Mouse (Mus musculus) Patski (cell line): ENCODE results near the gene 1700067P10Rik. TPM values are rescaled to one million over a fixed set of nuclear protein-coding genes. Genes with fewer than 3 reads are reported as not detected.

ENCODE experiments used
- ATAC-seq: fragments of 100-300 bp; one replicate; pipeline ENCODE4 v1.8.0; 2021
- CTCF ChIA-PET: fragments of 350-600 bp; sonication (Branson Sonifier 250); formaldehyde crosslinking; loops from one replicate; lab custom pipeline; 2022; ENCODE audit warnings: inconsistent platforms; lab: Charles Lee
- POLR2A ChIA-PET: fragments of 350-600 bp; sonication (Branson Sonifier 250); formaldehyde crosslinking; loops from one replicate; lab custom pipeline; 2022; ENCODE audit warnings: antibody characterized with exemption, inconsistent platforms; lab: Charles Lee
- DNase-seq: peaks from one replicate; pipeline ENCODE4 v3.0.0-alpha.2; 2011; ENCODE audit warnings: low read depth, low spot score
- H3K27me3 ChIP-seq: fragments of 371-371 bp; one replicate; pipeline ENCODE4 v1.5.1; 2021
- CTCF ChIP-seq: fragments of 100-300 bp; IDR thresholded peaks from one replicate; pipeline ENCODE4 v1.5.1; 2021
- in situ Hi-C: fragments of 300-500 bp; cut with MboI; formaldehyde crosslinking; loops from 3 replicates; pipeline ENCODE4 v1.11.1; 2018; ENCODE audit warnings: low pct_unique_long_range_greater_than_20kb, mixed read lengths
- polyA plus RNA-seq: library from polyadenylated mRNA; unstranded; gene quantifications from one replicate; pipeline ENCODE4 v1.2.3, GENCODE M21; 2021

The 1700067P10Rik gene
- polyA plus RNA-seq, 1 experiment from 2014 or later: not detected

- ATAC-seq (no peak), DNase-seq (no peak)
- in situ Hi-C loops: no loop called here
- ChIA-PET POLR2A (no interaction called here), CTCF (no interaction called here)
- no peak for TF ChIP-seq CTCF
- peaks cover 29% of the 10 kb centered on the region for H3K27me3 ChIP-seq
Observed at GRCm38 (mm10) chr17:48064196-48064843, 24.8 kb upstream of the 1700067P10Rik start.

DNA sequence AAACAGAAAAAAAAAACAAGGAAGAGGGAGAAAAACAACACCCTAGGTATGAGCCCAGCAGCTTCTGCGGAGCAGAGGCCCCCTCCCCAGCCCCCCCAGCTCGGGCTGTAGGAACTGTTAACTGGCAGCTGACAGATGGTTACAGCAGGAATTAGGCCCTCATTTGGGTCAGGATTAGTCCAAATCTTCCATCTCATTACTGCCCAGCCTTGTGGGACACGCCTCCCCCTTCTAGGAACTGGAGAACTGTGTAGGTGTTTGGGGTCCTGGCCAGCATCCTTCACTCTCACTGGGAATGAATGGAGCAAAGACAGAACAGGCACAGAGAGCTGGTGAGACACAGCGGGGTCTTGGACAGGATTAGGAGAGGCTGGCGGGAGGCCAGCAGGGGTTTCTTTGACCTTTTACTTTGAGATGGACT, 24.0 kb upstream of the 1700067P10Rik start:
- no peak for TF ChIP-seq CTCF
- in situ Hi-C loops: no loop called here
- H3K27me3 ChIP-seq: peaks cover 24% of the 10 kb centered on the region
- ATAC-seq: no peak
- POLR2A ChIA-PET: no interaction called here
- no peak for DNase-seq
- CTCF ChIA-PET: no interaction called here

- ChIA-PET CTCF (no interaction called here), POLR2A (no interaction called here)
- H3K27me3 ChIP-seq: peaks cover 13% of the 10 kb centered on the region
- ATAC-seq (no peak), DNase-seq (no peak)
- no peak for TF ChIP-seq CTCF
- in situ Hi-C loops: no loop called here
Observed at GRCm38 (mm10) chr17:48067083-48067614, 22.0 kb upstream of the 1700067P10Rik start.

DNA sequence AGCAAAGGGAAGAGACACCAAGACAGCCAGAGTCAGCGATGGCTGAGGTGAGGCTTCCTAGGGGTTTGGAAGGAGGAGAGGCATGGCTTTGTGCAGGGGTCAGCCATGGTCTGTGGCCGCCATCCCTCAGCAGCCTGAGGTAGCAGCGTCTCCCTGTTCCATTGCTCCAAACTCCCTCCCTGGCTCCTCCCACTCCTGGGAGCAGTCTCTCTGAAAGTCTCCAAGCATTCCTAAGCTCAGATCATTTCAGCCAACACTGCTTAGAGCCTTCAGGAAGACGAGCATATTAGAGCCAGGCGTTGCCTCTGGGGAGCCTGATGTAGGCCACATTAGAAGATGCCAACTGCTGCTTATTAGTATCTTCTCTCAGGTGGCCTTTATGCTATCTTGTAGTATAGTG, 21.4 kb upstream of the 1700067P10Rik start:
- ATAC-seq (no peak), DNase-seq (no peak)
- TF ChIP-seq CTCF: no peak
- H3K27me3 ChIP-seq: peaks cover 13% of the 10 kb centered on the region
- in situ Hi-C loops: no loop called here
- CTCF ChIA-PET: no interaction called here
- POLR2A ChIA-PET: no interaction called here

DNA sequence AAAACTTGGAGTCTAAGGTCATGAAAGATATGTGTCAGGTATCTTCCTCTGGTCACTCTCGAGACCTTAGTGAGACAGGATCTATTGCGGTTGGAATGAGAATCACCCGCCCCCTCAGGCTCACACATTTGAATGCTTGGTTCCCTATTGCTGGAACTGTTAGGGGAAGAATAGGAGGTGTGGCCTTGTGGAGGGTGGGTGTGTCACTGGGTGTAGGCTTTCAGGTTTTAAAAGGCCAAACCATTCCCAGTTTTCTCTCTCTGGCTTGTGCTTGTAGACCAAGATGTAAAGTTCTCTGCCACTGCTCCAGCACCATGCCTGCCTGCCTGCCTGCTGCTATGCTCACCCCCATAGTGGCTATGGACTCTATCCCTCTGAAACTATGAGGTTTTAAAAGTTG, 8.5 kb upstream of the 1700067P10Rik start:
- in situ Hi-C loops: no loop called here
- ChIA-PET POLR2A (no interaction called here), CTCF (interaction anchor here (1.0 kb wide), 1 partner anchor 11 kb away, joined by 3 read pairs; no protein-coding TSS in a partner anchor)
- H3K27me3 ChIP-seq: peaks cover 9% of the 10 kb centered on the region
- no peak for ATAC-seq
- DNase-seq: no peak
- no peak for TF ChIP-seq CTCF

GRCm38 (mm10) chr17:48089446-48089845, 327 bp downstream of the 1700067P10Rik start:
- ATAC-seq: no peak
- no peak for DNase-seq
- TF ChIP-seq CTCF: no peak
- POLR2A ChIA-PET: no interaction called here
- peaks cover 6% of the 10 kb centered on the region for H3K27me3 ChIP-seq
- in situ Hi-C loops: no loop called here
- CTCF ChIA-PET: no interaction called here

DNA sequence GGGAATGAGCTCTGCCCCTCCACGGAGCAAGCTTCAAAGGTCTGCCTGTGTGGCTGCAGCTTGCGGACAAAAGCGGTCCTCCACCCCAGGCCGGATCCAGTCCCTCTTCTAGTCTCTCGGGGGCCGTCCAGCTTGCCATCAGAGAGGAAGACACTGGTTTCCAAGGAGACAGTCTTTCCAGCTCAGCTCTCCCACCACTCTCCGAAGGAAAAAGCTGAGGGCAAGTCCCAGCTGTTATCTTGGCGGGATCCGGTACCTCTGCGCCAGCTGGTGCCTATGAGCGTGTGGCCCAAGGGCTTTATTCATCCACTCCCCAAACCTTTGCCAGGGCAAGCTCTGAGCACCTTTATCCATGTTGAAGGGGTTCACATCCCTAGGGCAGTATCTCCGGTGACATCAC, 1.2 kb downstream of the 1700067P10Rik start:
- POLR2A ChIA-PET: no interaction called here
- DNase-seq: no peak
- H3K27me3 ChIP-seq: peaks cover 4% of the 10 kb centered on the region
- in situ Hi-C loops: no loop called here
- CTCF ChIA-PET: no interaction called here
- no peak for ATAC-seq
- TF ChIP-seq CTCF: no peak

DNA sequence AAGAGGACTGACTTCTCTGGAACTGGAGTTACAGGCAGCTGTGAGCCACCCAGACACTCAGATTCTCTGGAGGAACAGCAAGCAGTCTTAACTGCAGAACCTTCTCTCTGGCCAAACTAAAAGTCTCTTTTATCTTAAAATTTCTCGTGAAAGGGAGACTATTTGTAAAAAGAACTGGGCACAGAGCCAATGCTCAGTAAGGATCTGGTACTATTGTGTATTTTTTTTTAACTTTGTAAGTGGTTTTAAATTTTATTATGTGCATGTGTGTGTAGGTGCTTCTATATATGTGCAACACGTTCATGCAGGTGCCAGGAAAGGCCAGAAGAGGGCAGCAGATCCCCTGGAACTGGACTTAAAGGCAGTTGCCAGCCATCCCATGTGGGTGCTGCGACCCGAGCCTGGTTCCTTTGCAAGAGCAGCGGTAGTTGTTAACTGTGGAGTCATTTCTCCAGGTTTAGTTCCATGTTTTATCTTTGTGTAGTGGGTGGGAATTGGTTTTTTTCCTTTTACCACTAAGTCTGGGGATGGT, 4.2 kb downstream of the 1700067P10Rik start:
- no peak for ATAC-seq
- in situ Hi-C loops: no loop called here
- DNase-seq: no peak
- peaks cover 16% of the 10 kb centered on the region for H3K27me3 ChIP-seq
- no peak for TF ChIP-seq CTCF
- ChIA-PET POLR2A (no interaction called here), CTCF (no interaction called here)

DNA sequence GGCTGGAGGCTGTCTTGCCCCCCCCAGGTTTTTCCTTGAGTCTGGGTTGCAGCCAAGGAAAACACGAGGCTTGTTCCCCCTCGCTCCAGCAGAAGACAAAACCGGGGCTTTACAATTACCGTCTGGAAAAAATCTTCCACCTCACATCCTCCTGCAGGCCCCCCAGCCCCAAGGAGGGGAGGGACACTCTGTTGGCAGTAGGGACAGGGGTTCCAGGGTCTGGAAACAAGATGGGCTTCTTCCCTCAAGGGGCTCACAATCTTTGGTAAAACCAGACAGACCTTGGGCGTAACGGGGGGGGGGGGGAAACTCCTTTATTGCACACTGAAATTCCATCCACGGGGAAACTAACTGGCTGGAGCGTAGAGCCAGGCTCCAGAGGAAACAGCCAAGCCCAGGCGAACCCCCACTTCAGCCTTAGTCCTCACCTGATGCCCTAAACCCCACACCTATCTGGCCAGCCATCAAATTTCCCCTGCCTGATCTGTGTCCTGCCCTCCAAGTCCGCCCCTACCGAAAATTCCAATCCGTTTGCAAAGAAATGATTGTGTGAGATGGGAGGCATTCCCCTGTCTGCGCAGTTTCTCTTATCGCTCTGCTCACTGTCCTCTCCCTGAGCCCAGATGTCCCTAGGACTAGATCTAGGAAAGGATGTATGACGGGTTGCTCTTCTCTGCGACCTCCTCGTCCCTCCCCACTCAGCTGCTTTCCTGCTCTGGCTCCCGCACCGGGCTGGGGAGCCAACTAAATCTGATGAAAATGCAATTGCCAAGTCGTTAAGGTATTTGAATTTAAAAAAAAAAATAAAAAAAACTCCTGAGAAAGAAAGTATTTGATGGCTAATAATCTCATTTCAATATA, 5.9 kb downstream of the 1700067P10Rik start:
- POLR2A ChIA-PET: interaction anchor here (0.6 kb wide), 1 partner anchor 483 kb away, joined by 3 read pairs; no protein-coding TSS in a partner anchor
- in situ Hi-C loops: no loop called here
- CTCF ChIA-PET: no interaction called here
- no peak for ATAC-seq
- peaks cover 26% of the 10 kb centered on the region for H3K27me3 ChIP-seq
- DNase-seq: no peak
- TF ChIP-seq CTCF: no peak

GRCm38 (mm10) chr17:48095718-48096121, 6.6 kb downstream of the 1700067P10Rik start:
- no peak for TF ChIP-seq CTCF
- ATAC-seq (no peak), DNase-seq (no peak)
- POLR2A ChIA-PET: no interaction called here
- CTCF ChIA-PET: interaction anchor here (1.0 kb wide), 1 partner anchor 20 kb away, joined by 3 read pairs; no protein-coding TSS in a partner anchor
- in situ Hi-C loops: no loop called here
- peaks cover 26% of the 10 kb centered on the region for H3K27me3 ChIP-seq
